Mouse (Mus musculus): Measurements from ENCODE around the gene Olfr448.

The Olfr448 gene

GRCm38 (mm10) chr6:42890141-42890540 lies at the start of gene Olfr448:
Gene Olfr448, plus strand, starts transcription at chr6:42890441.
- no peak for DNase-seq

- DNase-seq = peak; percentile 5
Observed at GRCm38 (mm10) chr6:42860222-42860819, 29.9 kb upstream of the Olfr448 start.

- DNase-seq = no peak
Observed at GRCm38 (mm10) chr6:42869695-42870094, 20.5 kb upstream of the Olfr448 start.

GRCm38 (mm10) chr6:42876323-42876722 lies 13.9 kb upstream of the Olfr448 start:
- no peak for DNase-seq

- no peak for DNase-seq
Observed at GRCm38 (mm10) chr6:42900345-42900744, 10.1 kb downstream of the Olfr448 start.

- no peak for DNase-seq
Observed at GRCm38 (mm10) chr6:42908578-42908977, 18.3 kb downstream of the Olfr448 start, which contains the start of gene Olfr447. Gene Olfr447, plus strand, starts transcription at chr6:42908878.

GRCm38 (mm10) chr6:42921077-42921476 lies 30.8 kb downstream of the Olfr448 start, which contains the start of gene Olfr446:
Gene Olfr446, plus strand, starts transcription at chr6:42921377.
- no peak for DNase-seq
